Mouse (Mus musculus) CH12.LX (cell line): ENCODE measurements around the gene Nr0b2. TPM values are rescaled to one million over a fixed set of nuclear protein-coding genes. Genes with fewer than 3 reads are reported as not detected.

Experiments
- DNase-seq: peaks from one replicate; pipeline ENCODE4 v3.0.0-alpha.2; 2013; ENCODE audit errors: extremely low read depth
- H3K27ac ChIP-seq: 2 replicates; pipeline ENCODE4 v1.5.1; 2012; ENCODE audit warnings: low read depth, mild to moderate bottlenecking, control low read depth, moderate library complexity; ENCODE audit not compliant: insufficient read depth
- H3K27me3 ChIP-seq: replicated peaks from 2 replicates; pipeline ENCODE3; 2012; ENCODE audit warnings: inconsistent platforms
- H3K36me3 ChIP-seq, 2 experiments: replicated peaks in 1 of 2; 2 replicates each; pipeline versions ENCODE3 to v1.6.1; 2012; ENCODE audit warnings: inconsistent platforms in 1 of 2, low read length in 1 of 2, mild to moderate bottlenecking in 1 of 2, mixed read lengths in 1 of 2, moderate library complexity in 1 of 2; ENCODE audit not compliant: control insufficient read depth in 1 of 2, insufficient read depth in 1 of 2
- H3K4me1 ChIP-seq, 2 experiments: 2 replicates each; pipeline ENCODE4 v1.6.1; 2012; ENCODE audit warnings: inconsistent platforms in 1 of 2, moderate library complexity in 1 of 2; ENCODE audit not compliant: insufficient read depth in 2 of 2, control insufficient read depth in 1 of 2
- H3K4me2 ChIP-seq: 2 replicates; pipeline ENCODE4 v1.6.1; 2012; ENCODE audit warnings: low read depth, mild to moderate bottlenecking, control low read depth; ENCODE audit not compliant: poor library complexity, insufficient read depth, severe bottlenecking
- H3K4me3 ChIP-seq, 3 experiments: fragments of 150-350 bp in 1 of 3; sonication (generic) in 1 of 3; replicated peaks in 1 of 3; 2 replicates each; pipeline versions ENCODE3 to v1.5.1; 2011 to 2012; ENCODE audit warnings: low read depth in 2 of 3, low read length in 2 of 3, mild to moderate bottlenecking in 2 of 3, moderate library complexity in 2 of 3, control low read depth in 1 of 3, improper control_type of control experiment in 1 of 3, inconsistent platforms in 1 of 3, mixed read lengths in 1 of 3; ENCODE audit not compliant: poor library complexity in 1 of 3
- H3K79me2 ChIP-seq: replicated peaks from 2 replicates; pipeline ENCODE4 v1.6.1; 2012; ENCODE audit warnings: mild to moderate bottlenecking, moderate library complexity; ENCODE audit not compliant: control insufficient read depth, poor library complexity, insufficient read depth, severe bottlenecking; ENCODE audit errors: extremely low read depth
- H3K9ac ChIP-seq: 2 replicates; pipeline ENCODE4 v1.6.1; 2012; ENCODE audit warnings: low read depth, mild to moderate bottlenecking, control low read depth, moderate library complexity; ENCODE audit not compliant: insufficient read depth
- H3K9me3 ChIP-seq: replicated peaks from 2 replicates; pipeline ENCODE3; 2012; ENCODE audit warnings: low read length, inconsistent platforms, mixed read lengths
- BHLHE40 ChIP-seq: IDR thresholded peaks from 2 replicates; pipeline ENCODE4 v1.6.1; 2011; ENCODE audit warnings: mild to moderate bottlenecking, low read depth, low read length, improper control_type of control experiment
- CHD1 ChIP-seq: IDR thresholded peaks from 2 replicates; pipeline ENCODE4 v1.6.1; 2012; ENCODE audit warnings: low read depth, low read length, improper control_type of control experiment, inconsistent platforms
- CTCF ChIP-seq, 2 experiments: IDR thresholded peaks in 1 of 2; conservative IDR thresholded peaks in 1 of 2; 2 replicates each; pipeline ENCODE4 v1.5.1; 2011 to 2012; ENCODE audit warnings: low read depth in 2 of 2, low read length in 2 of 2, improper control_type of control experiment in 1 of 2, inconsistent platforms in 1 of 2, mild to moderate bottlenecking in 1 of 2, moderate library complexity in 1 of 2
- E2F4 ChIP-seq: IDR thresholded peaks from 2 replicates; pipeline ENCODE4 v1.6.1; 2011; ENCODE audit warnings: low read depth, low read length, improper control_type of control experiment; ENCODE audit not compliant: insufficient replicate concordance
- EP300 ChIP-seq: IDR thresholded peaks from 2 replicates; pipeline ENCODE4 v1.6.1; 2011; ENCODE audit warnings: low read length, improper control_type of control experiment
- ETS1 ChIP-seq: conservative IDR thresholded peaks from 2 replicates; pipeline ENCODE4 v1.6.1; 2012; ENCODE audit warnings: low read depth, mild to moderate bottlenecking, inconsistent platforms, low read length, improper control_type of control experiment, moderate library complexity
- KAT2A ChIP-seq: IDR thresholded peaks from 2 replicates; pipeline ENCODE4 v1.6.1; 2012; ENCODE audit warnings: low read length, improper control_type of control experiment, inconsistent platforms; ENCODE audit not compliant: insufficient replicate concordance
- MAFK ChIP-seq: IDR thresholded peaks from 2 replicates; pipeline ENCODE4 v1.6.1; 2011; ENCODE audit warnings: low read length, improper control_type of control experiment; ENCODE audit not compliant: insufficient replicate concordance
- MAX ChIP-seq: IDR thresholded peaks from 2 replicates; pipeline ENCODE4 v1.6.1; 2011; ENCODE audit warnings: low read length, improper control_type of control experiment
- MAZ ChIP-seq: IDR thresholded peaks from 2 replicates; pipeline ENCODE4 v1.6.1; 2012; ENCODE audit warnings: low read depth, mild to moderate bottlenecking, inconsistent platforms, low read length, improper control_type of control experiment, moderate library complexity
- MEF2A ChIP-seq: IDR thresholded peaks from 2 replicates; pipeline ENCODE4 v1.6.1; 2014; ENCODE audit warnings: low read depth, mild to moderate bottlenecking, inconsistent platforms, low read length, improper control_type of control experiment, borderline replicate concordance
- MXI1 ChIP-seq: IDR thresholded peaks from 2 replicates; pipeline ENCODE4 v1.6.1; 2011; ENCODE audit warnings: mild to moderate bottlenecking, low read depth, low read length, improper control_type of control experiment
- MYC ChIP-seq: IDR thresholded peaks from 2 replicates; pipeline ENCODE4 v1.6.1; 2011; ENCODE audit warnings: low read depth, mild to moderate bottlenecking, improper control_type of control experiment, low read length
- NELFE ChIP-seq: IDR thresholded peaks from 2 replicates; pipeline ENCODE4 v1.6.1; 2011; ENCODE audit warnings: low read depth, low read length, improper control_type of control experiment
- PAX5 ChIP-seq: IDR thresholded peaks from 2 replicates; pipeline ENCODE4 v1.6.1; 2012; ENCODE audit warnings: low read length, inconsistent platforms, mixed read lengths
- TBP ChIP-seq: conservative IDR thresholded peaks from 2 replicates; pipeline ENCODE4 v1.6.1; 2011; ENCODE audit warnings: low read depth, low read length, improper control_type of control experiment
- TCF12 ChIP-seq: IDR thresholded peaks from 2 replicates; pipeline ENCODE4 v1.6.1; 2014; ENCODE audit warnings: low read depth, mild to moderate bottlenecking, inconsistent platforms, low read length, improper control_type of control experiment
- USF2 ChIP-seq: conservative IDR thresholded peaks from 2 replicates; pipeline ENCODE4 v1.6.1; 2011; ENCODE audit warnings: low read depth, low read length, improper control_type of control experiment
- ZC3H11A ChIP-seq: IDR thresholded peaks from 2 replicates; pipeline ENCODE4 v1.6.1; 2012; ENCODE audit warnings: low read depth, mild to moderate bottlenecking, inconsistent platforms, low read length, improper control_type of control experiment
- ZNF384 ChIP-seq: IDR thresholded peaks from 2 replicates; pipeline ENCODE4 v1.6.1; 2012; ENCODE audit warnings: low read depth, low read length, improper control_type of control experiment, inconsistent platforms
- dilution Hi-C: fragments of 300-500 bp; cut with MboI; formaldehyde crosslinking; loops from 2 replicates; pipeline ENCODE4 v1.14.3; 2020; ENCODE audit warnings: low sequenced_read_pairs; ENCODE audit not compliant: extremely low pct_unique_long_range_greater_than_20kb, extremely low pct_ligation_motif_present
- in situ Hi-C: fragments of 300-500 bp; cut with MboI; formaldehyde crosslinking; loops from 3 replicates; pipeline ENCODE4 v1.14.3; 2019; ENCODE audit warnings: low sequenced_read_pairs, low pct_ligation_motif_present, low pct_unique_long_range_greater_than_20kb, mixed read lengths
- polyA plus RNA-seq: library from polyadenylated mRNA; unstranded; fragments of >175 nt; gene quantifications from 2 replicates; pipeline ENCODE4 v1.2.1, GENCODE M21; 2012; ENCODE audit warnings: low read depth; ENCODE audit not compliant: insufficient read length
- total RNA-seq, 2 experiments: library from RNA; depleted of rRNA; stranded (reverse); fragments of 300-350 nt in 1 of 2; fragments of >200 nt in 1 of 2; gene quantifications; 2 replicates each; pipeline ENCODE4 v1.2.3; 2012 to 2014

Nr0b2 gene
- total RNA-seq (2012; rRNA removed) = not detected in 2 replicates
- not detected in 2 replicates for total RNA-seq (2014; rRNA removed)
- polyA plus RNA-seq = not detected in 2 replicates

DNA sequence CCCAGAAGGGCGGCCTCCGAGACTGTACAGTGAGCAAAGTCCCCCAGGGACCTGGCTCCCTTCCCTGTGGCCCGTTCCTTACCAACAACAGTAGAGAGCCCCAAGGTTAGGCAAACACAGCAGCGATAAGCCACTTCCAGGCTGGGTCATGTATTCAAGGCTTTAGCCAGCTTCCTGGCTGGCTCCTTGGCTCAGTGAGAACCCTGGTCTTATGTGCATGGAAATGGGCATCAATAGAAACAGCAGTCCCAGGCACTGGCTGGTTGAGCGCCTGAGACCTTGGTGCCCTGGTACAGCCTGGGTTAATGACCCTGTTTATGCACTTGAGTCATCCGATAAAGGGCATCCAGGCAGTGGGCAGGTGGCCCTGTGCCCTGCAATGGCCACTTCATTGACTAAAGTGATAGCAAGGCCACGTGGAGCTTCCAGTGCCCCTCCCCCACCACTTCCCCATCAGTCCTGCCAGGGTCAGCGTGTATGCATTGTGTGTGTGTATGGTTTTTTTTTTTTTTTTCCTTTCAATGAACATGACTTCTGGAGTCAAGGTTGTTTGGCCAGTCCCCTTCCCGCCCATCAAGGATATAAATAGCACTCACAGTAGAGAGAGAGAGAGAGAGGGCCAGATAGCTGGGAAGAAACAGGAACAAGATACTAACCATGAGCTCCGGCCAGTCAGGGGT is at the start of gene Nr0b2:
TSS of gene Nr0b2 (plus strand) at position 609 of the 680 bp plus-strand sequence.
- in situ Hi-C loops = no loop called here
- H3K36me3 ChIP-seq = no peaks in the 10 kb centered on the region
- no peak for DNase-seq
- TF ChIP-seq ZNF384 (peak; percentile 27; the same call in 1 of the 2 replicates), ETS1 (no peak), MAX (peak; percentile 50; the same call in 1 of the 2 replicates), MYC (0 out of 2 replicates have a peak, but pooled peaks have one; percentile 70)
- peaks cover 5% of the 10 kb centered on the region for H3K9me3 ChIP-seq
- H3K4me1 ChIP-seq = peaks cover 9 to 10% of the 10 kb centered on the region in 2 experiments
- H3K9ac ChIP-seq = no peak within 1 kb of the TSS
- H3K4me3 ChIP-seq = no peak within 1 kb of the TSS
- H3K27ac ChIP-seq = no peak within 1 kb of the TSS
- dilution Hi-C loops = no loop called here
- no peaks in the 10 kb centered on the region for H3K79me2 ChIP-seq
- peaks cover 15% of the 10 kb centered on the region for H3K27me3 ChIP-seq
- no peak within 1 kb of the TSS for H3K4me2 ChIP-seq

DNA sequence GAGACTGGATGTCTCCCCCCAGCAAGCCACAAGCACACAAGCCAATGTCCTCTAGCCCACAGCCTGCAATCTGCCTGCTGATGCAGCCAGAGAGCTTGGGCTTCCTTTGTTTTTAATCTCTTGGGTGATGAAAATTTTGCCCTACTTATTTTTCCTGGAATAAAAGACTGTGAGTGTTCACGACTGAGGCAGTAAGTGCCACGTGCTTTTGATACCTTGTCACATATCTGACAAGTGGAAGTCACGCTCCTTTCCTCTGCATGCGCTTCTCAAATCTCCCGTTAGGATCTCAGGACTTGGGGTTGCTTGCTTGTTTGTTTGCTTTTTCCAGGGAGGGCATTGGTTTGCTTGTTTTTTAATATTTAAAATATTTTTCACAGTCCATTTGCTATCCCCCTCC is 48.9 kb upstream of the Nr0b2 start:
- peaks cover 0 to 4% of the 10 kb centered on the region in 2 experiments; a peak in 2 of 4 replicates for H3K4me1 ChIP-seq
- H3K79me2 ChIP-seq = no peaks in the 10 kb centered on the region
- no peak overlapping the region for H3K9ac ChIP-seq
- in situ Hi-C loops = no loop called here
- no peak overlapping the region for H3K4me3 ChIP-seq
- H3K27ac ChIP-seq = no peak overlapping the region
- no peaks in the 10 kb centered on the region for H3K9me3 ChIP-seq
- dilution Hi-C loops = no loop called here
- TF ChIP-seq EP300 = no peak
- TF ChIP-seq ZC3H11A = no peak
- no peak for TF ChIP-seq KAT2A
- TF ChIP-seq CTCF (conservative IDR thresholded peaks at IDR 0.05 in 1 of 2, IDR thresholded peaks at IDR 0.05 in 1 of 2; ENCODE audit: low read depth in 2 of 2, low read length in 2 of 2) = no peak
- no peak for TF ChIP-seq MAFK
- H3K27me3 ChIP-seq = peaks cover 85% of the 10 kb centered on the region
- no peak overlapping the region for H3K4me2 ChIP-seq
- no peak for DNase-seq
- H3K36me3 ChIP-seq = no peaks in the 10 kb centered on the region

DNA sequence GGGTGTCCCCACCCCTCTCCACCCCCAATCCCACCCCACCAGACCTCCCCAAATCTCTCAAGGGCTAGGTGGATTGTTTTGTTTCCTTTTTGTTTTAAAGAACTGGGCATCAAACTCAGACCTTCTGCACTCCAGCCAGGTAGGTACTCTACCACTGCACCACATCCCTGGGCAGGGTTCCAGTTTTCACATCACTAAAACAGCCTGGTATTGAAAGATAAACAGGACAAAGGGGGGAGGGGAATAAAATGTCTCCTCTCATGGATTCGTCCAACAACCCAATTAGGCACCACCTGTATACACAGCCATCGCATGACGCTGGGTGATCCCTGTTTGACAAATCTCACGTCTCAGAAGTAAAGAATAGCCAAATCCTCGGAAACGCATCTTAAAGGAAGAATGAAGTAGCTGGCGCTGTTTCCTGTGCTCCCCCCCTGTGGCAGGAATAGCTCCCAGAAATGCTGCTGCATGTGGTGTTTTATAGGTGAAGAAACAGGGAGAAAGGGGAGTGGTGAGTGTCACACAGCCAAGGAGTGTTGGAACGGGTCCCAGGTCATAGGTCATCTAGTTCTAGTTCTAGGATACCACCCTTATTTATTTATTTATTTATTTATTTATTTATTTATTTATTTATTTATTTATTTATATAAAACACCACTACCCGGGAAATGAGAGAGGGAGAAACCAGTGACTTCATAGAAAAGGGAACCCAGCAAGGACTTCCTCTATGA is 48.3 kb upstream of the Nr0b2 start:
- Histone ChIP-seq H3K4me2 (no peak overlapping the region), H3K27ac (no peak overlapping the region), H3K9me3 (no peaks in the 10 kb centered on the region), H3K4me1 (peaks cover 0 to 4% of the 10 kb centered on the region in 2 experiments; a peak in 2 of 4 replicates), H3K4me3 (no peak overlapping the region), H3K79me2 (no peaks in the 10 kb centered on the region), H3K36me3 (no peaks in the 10 kb centered on the region), H3K9ac (no peak overlapping the region)
- dilution Hi-C loops = no loop called here
- in situ Hi-C loops = no loop called here
- no peak for DNase-seq
- TF ChIP-seq TCF12 = no peak
- TF ChIP-seq ZNF384 = no peak
- TF ChIP-seq BHLHE40 = no peak
- no peak for TF ChIP-seq CHD1
- no peak for TF ChIP-seq TBP
- TF ChIP-seq MEF2A = no peak
- no peak for TF ChIP-seq ZC3H11A
- TF ChIP-seq E2F4 = no peak
- TF ChIP-seq MXI1 = no peak
- no peak for TF ChIP-seq USF2
- TF ChIP-seq MAX = no peak
- no peak for TF ChIP-seq PAX5
- no peak for TF ChIP-seq MAZ
- no peak for TF ChIP-seq NELFE
- TF ChIP-seq, all 38 proteins: peak for 0
- H3K27me3 ChIP-seq = peaks cover 80% of the 10 kb centered on the region
